Mouse (Mus musculus) layer of hippocampus, adult 2 months (tissue): ENCODE results near the gene Hs6st3. TPM values are rescaled to one million over a fixed set of nuclear protein-coding genes. Genes with fewer than 3 reads are reported as not detected.
A peak's percentile ranks its signal among the peaks of the same experiment; 100 is the strongest.

Source experiments
- DNase-seq, 2 experiments: peaks; one replicate each; pipeline ENCODE4 v3.0.0; 2022; ENCODE audit warnings: low spot score in 2 of 2
- H3K27ac ChIP-seq: fragments of 200-600 bp; 2 replicates; pipeline ENCODE4 v1.8.1; 2022
- H3K4me3 ChIP-seq: fragments of 200-600 bp; 2 replicates; pipeline ENCODE4 v1.8.1; 2022; ENCODE audit warnings: mild to moderate bottlenecking
- CTCF ChIP-seq: fragments of 200-600 bp; conservative IDR thresholded peaks from 2 replicates; pipeline ENCODE4 v1.8.1; 2022; ENCODE audit warnings: antibody characterized with exemption, mild to moderate bottlenecking, moderate library complexity
- total RNA-seq, 2 experiments: library from RNA; stranded (reverse); gene quantifications; 2 replicates each; pipeline ENCODE4 v1.2.3; 2021

Gene Hs6st3
- total RNA-seq, 2 experiments from 2014 or later = 61.6 to 66.8 TPM

DNA sequence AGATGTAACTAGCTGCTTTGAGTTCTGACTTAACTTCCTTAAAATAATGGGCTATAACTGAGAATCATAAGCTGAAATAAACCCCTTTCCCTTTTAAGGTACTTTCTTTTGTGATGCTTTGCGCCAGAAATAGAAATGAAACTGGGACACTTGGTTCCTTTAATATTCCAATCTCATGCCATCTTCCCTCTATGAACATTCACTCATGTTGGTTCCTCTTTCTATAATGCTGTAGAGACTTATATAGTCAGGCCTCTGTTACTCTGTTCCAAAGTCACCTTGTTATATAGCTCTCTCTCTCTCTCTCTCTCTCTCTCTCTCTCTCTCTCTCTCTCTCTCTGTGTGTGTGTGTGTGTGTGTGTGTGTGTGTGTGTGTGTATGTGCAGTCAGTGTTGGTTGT lies 504.7 kb downstream of the Hs6st3 start:
- DNase-seq = no peak
- H3K4me3 ChIP-seq = no peak overlapping the region
- TF ChIP-seq CTCF = no peak

DNA sequence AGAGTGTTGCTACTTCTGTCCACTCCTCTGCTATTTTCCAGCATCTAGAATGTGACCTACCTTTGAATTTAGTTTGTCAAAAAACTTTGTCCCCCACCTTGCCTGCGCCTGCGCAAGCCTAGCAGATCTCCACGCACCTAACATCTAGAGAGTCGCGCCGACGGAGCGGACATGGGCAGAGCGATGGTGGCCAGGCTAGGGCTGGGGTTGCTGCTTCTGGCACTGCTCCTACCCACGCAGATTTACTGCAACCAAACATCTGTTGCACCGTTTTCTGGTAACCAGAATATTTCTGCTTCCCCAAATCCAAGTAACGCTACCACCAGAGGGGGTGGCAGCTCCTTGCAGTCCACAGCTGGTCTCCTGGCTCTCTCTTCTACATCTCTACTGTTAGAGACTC lies 505.7 kb downstream of the Hs6st3 start:
- Histone ChIP-seq H3K4me3 (no peak overlapping the region), H3K27ac (no peak overlapping the region)
- TF ChIP-seq CTCF = no peak
- no peak for DNase-seq

More for the DNA sequence above, 504.7 kb downstream of the Hs6st3 start:
- H3K27ac ChIP-seq = no peak overlapping the region

DNA sequence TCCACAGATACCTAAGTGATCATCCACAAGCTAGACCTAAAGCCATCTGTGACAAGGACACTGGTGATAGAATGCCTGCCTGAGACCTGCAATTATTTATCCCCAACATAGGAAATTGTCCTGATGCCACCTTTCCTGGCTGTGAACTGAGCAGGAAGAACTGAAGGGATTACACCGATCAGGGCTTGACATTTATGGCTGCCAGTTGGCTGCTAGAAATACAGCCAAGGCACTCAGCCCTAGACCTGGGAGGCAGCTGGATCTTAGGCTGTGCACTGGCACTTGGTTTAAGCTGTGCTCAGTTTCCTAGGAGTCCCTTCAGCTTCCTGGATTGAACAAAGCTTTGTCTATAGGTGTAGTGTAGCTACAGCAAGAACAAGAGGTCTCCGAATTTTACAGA lies 518.8 kb downstream of the Hs6st3 start:
- no peak overlapping the region for H3K27ac ChIP-seq
- no peak for TF ChIP-seq CTCF
- DNase-seq = no peak
- H3K4me3 ChIP-seq = no peak overlapping the region

DNA sequence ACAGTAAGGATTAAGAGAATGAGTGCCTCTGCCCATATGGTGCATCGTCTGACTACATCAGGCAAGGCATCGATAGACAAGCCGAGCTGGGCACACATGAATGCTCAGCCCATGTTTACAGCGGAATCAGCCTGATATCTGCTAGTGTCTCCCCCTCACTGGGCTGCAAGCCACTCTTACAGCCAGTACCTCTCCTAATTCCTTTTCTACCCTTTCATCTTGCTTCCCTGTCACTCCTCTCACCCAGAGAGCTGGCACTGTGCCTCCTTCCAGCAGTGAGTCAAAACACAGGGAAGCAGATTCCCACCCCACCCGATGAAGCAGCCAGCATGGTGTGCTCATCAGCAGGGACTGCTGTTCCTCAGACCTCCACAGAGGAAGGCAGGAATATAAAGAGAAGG lies 527.6 kb downstream of the Hs6st3 start:
- peak; percentile 55 to 66 for DNase-seq
- H3K4me3 ChIP-seq = no peak overlapping the region
- H3K27ac ChIP-seq = peak overlapping the region; percentile 68
- TF ChIP-seq CTCF = no peak

- Histone ChIP-seq H3K4me3 (no peak overlapping the region), H3K27ac (no peak overlapping the region)
- TF ChIP-seq CTCF = no peak
- no peak for DNase-seq
Measured at GRCm38 (mm10) chr14:119667421-119667820, 529.3 kb downstream of the Hs6st3 start.

GRCm38 (mm10) chr14:119670836-119671587 lies 532.9 kb downstream of the Hs6st3 start:
- no peak overlapping the region for H3K4me3 ChIP-seq
- TF ChIP-seq CTCF = no peak
- DNase-seq = peak in 1 of 2 experiments; percentile 12
- H3K27ac ChIP-seq = no peak overlapping the region; the same call in 1 of the 2 replicates

DNA sequence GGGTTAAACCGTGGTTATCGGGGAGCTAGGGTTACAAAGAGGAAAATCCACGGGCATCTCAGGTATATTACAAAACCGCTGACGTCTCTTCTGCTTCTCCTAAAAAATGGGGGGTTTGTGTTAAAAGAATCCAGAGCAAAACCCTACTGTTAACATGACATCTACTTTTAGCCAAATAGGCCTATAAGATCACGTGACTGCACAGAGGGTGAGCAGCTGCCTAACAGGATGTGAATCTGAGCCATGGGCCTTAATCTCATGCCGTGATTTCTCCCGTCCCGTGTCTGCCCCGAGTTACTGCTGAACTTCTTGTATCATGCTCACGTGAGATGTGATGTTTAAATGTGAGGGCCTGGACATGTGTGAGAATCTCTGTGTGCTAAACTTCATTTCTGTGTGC lies 540.4 kb downstream of the Hs6st3 start:
- no peak overlapping the region for H3K4me3 ChIP-seq
- H3K27ac ChIP-seq = no peak overlapping the region
- no peak for TF ChIP-seq CTCF
- no peak for DNase-seq

DNA sequence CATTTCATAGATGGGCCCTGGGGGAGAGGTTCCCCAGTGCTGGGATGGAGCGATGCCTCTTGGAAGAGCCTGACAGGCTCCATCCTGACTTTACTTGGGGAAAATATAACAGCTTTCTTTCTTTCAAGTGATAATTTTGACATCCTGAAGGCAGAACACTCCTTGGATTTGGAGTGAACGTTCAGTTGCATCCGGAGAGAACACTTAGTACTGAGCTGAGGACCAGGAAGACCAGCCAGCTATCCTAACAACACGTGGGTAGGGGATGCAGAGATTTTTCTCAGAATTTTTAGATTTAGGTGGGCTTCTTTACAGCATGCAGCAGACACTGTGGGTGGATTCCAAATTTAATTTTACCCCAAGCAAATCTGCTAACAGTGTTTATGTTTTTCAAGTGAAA lies 541.9 kb downstream of the Hs6st3 start:
- TF ChIP-seq CTCF = no peak
- no peak overlapping the region for H3K4me3 ChIP-seq
- no peak overlapping the region for H3K27ac ChIP-seq
- DNase-seq = no peak

GRCm38 (mm10) chr14:119687885-119688284 lies 549.7 kb downstream of the Hs6st3 start:
- no peak overlapping the region for H3K27ac ChIP-seq
- no peak for TF ChIP-seq CTCF
- DNase-seq = no peak
- H3K4me3 ChIP-seq = no peak overlapping the region

DNA sequence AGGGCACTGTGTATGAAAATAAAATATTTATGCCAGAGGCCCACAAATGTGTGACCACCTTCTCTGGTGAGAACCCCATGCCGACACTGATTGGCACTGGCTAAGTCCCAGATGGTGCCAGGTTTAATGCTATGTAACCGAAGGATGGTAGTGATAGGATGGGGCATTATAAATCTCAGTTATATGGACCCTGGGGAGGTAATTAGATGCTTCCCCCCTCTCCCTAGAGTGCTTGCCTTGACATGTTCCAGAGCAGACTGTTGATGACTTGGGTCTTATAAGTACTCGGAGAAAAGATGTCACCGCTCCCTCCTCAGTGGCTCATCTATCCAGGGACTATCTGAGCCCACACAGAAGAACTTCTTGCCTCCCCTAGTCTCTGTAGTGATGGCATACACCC lies 561.8 kb downstream of the Hs6st3 start:
- no peak for TF ChIP-seq CTCF
- Histone ChIP-seq H3K27ac (no peak overlapping the region), H3K4me3 (no peak overlapping the region)
- DNase-seq = no peak

- no peak for TF ChIP-seq CTCF
- no peak overlapping the region for H3K27ac ChIP-seq
- no peak overlapping the region for H3K4me3 ChIP-seq
- no peak for DNase-seq
Measured at GRCm38 (mm10) chr14:119714712-119715111, 576.6 kb downstream of the Hs6st3 start.

GRCm38 (mm10) chr14:119717323-119717722 lies 579.2 kb downstream of the Hs6st3 start:
- no peak overlapping the region for H3K4me3 ChIP-seq
- no peak for TF ChIP-seq CTCF
- no peak overlapping the region for H3K27ac ChIP-seq
- DNase-seq = no peak

DNA sequence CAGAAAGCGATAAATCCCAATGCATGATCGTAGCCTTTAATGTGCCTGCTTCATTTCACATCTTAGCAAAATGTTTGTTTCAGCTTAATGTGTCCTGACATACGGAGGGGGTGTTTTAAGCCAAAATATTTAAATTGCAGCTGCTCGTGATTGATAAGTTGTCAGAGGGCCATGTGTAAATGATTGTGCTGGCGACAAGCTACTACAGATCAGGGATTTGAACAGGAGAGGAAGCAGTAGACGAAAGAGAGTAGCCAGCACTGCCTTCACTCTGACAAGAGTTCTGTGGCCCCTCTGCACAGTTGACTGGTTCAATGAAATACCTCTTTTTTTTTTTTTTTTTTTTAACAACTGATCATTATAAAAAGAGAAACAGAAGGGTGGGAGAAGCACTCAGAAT lies 587.0 kb downstream of the Hs6st3 start:
- no peak overlapping the region for H3K27ac ChIP-seq
- TF ChIP-seq CTCF = no peak

GRCm38 (mm10) chr14:119731436-119732080 lies 593.4 kb downstream of the Hs6st3 start:
- no peak overlapping the region for H3K4me3 ChIP-seq
- DNase-seq = no peak
- TF ChIP-seq CTCF = no peak
- no peak overlapping the region for H3K27ac ChIP-seq

More for the DNA sequence above, 587.0 kb downstream of the Hs6st3 start:
- no peak for DNase-seq
- H3K4me3 ChIP-seq = no peak overlapping the region
